Mouse (Mus musculus) stomach, postnatal 0 days (tissue): ENCODE data around the gene Tprgl. TPM values are rescaled to one million over a fixed set of nuclear protein-coding genes. Genes with fewer than 3 reads are reported as not detected.

Experiments
- ATAC-seq: fragments of 200-750 bp; cut with Nextera tagmentation; 2 replicates; pipeline ENCODE4 v1.8.0; 2017; ENCODE audit not compliant: low FRiP score, low TSS enrichment
- DNase-seq: peaks from one replicate; pipeline ENCODE4 v3.0.0-alpha.2; 2016; ENCODE audit warnings: low spot score
- H3K27ac ChIP-seq: fragments of 300-500 bp; sonication (generic); replicated peaks from 2 replicates; pipeline ENCODE4 v1.5.1; 2014; ENCODE audit warnings: mild to moderate bottlenecking, control low read depth
- H3K27me3 ChIP-seq: fragments of 300-500 bp; sonication (generic); 2 replicates; pipeline ENCODE4 v1.6.1; 2014; ENCODE audit warnings: low read length; ENCODE audit not compliant: control insufficient read depth, insufficient read depth
- H3K36me3 ChIP-seq: fragments of 300-500 bp; sonication (generic); 2 replicates; pipeline ENCODE4 v1.6.1; 2014; ENCODE audit warnings: low read length, mixed read lengths; ENCODE audit not compliant: control insufficient read depth, insufficient read depth
- H3K4me1 ChIP-seq: fragments of 300-500 bp; sonication (generic); replicated peaks from 2 replicates; pipeline ENCODE4 v1.6.1; 2014; ENCODE audit warnings: antibody characterized with exemption; ENCODE audit not compliant: control insufficient read depth, insufficient read depth
- H3K4me2 ChIP-seq: fragments of 300-500 bp; sonication (generic); replicated peaks from 2 replicates; pipeline ENCODE4 v1.6.1; 2014; ENCODE audit warnings: low read depth, mild to moderate bottlenecking, control low read depth, moderate library complexity
- H3K4me3 ChIP-seq: fragments of 300-500 bp; sonication (generic); 2 replicates; pipeline ENCODE4 v1.5.1; 2014; ENCODE audit warnings: low read depth, low read length, control low read depth
- H3K9ac ChIP-seq: fragments of 300-500 bp; sonication (generic); 2 replicates; pipeline ENCODE4 v1.6.1; 2014; ENCODE audit warnings: mild to moderate bottlenecking, low read length, control low read depth, mixed read lengths
- H3K9me3 ChIP-seq: fragments of 300-500 bp; sonication (generic); 2 replicates; pipeline ENCODE4 v1.6.1; 2016; ENCODE audit warnings: low read length; ENCODE audit not compliant: control insufficient read depth
- CTCF ChIP-seq: IDR thresholded peaks from 2 replicates; pipeline ENCODE4 v1.5.1; 2016; ENCODE audit warnings: antibody characterized with exemption, low read depth, mild to moderate bottlenecking, moderate library complexity
- EP300 ChIP-seq: optimal IDR thresholded peaks from 2 replicates; pipeline ENCODE3; 2016; ENCODE audit warnings: antibody characterized with exemption
- WGBS: fragments of 180-500 bp; shearing (Covaris S2); extraction: QIAGEN DNeasy Blood & Tissue Kit; methylation state at CpG from one replicate; pipeline ENCODE4 v1.1.7; 2014; 5-methylcytosine and 5-hydroxymethylcytosine counted together
- polyA plus RNA-seq: library from polyadenylated mRNA; unstranded; fragments of >200 nt; fragmentation: Nextera tagmentation; extraction: Ambion mirVana; gene quantifications from 2 replicates; pipeline ENCODE4 v1.2.1, GENCODE M21; 2015

Gene Tprgl
- polyA plus RNA-seq, 1 experiment from 2014 or later: 165 TPM

GRCm38 (mm10) chr4:154201511-154201910, 41.0 kb upstream of the Tprgl start:
- WGBS: 80% methylated on average over 5 of the region's 5 CpGs

GRCm38 (mm10) chr4:154198377-154198961, 38.0 kb upstream of the Tprgl start:
- TF ChIP-seq CTCF: no peak
- no peak for TF ChIP-seq EP300
- H3K27ac ChIP-seq: no peak overlapping the region
- no peaks in the 10 kb centered on the region for H3K27me3 ChIP-seq
- WGBS: 69% methylated on average over 7 of the region's 7 CpGs
- no peaks in the 10 kb centered on the region for H3K36me3 ChIP-seq
- no peak for DNase-seq
- H3K4me1 ChIP-seq: no peaks in the 10 kb centered on the region
- no peak overlapping the region for H3K9ac ChIP-seq
- H3K4me3 ChIP-seq: no peak overlapping the region
- no peak overlapping the region for H3K4me2 ChIP-seq
- ATAC-seq: no peak
- no peaks in the 10 kb centered on the region for H3K9me3 ChIP-seq

More at GRCm38 (mm10) chr4:154201511-154201910, 41.0 kb upstream of the Tprgl start:
- no peaks in the 10 kb centered on the region for H3K27me3 ChIP-seq
- DNase-seq (no peak), ATAC-seq (no peak)
- no peak overlapping the region for H3K9ac ChIP-seq
- no peaks in the 10 kb centered on the region for H3K9me3 ChIP-seq
- H3K36me3 ChIP-seq: no peaks in the 10 kb centered on the region
- H3K4me2 ChIP-seq: no peak overlapping the region
- TF ChIP-seq EP300: no peak
- no peak for TF ChIP-seq CTCF
- no peaks in the 10 kb centered on the region for H3K4me1 ChIP-seq
- no peak overlapping the region for H3K4me3 ChIP-seq
- H3K27ac ChIP-seq: no peak overlapping the region

GRCm38 (mm10) chr4:154197961-154198360, 37.5 kb upstream of the Tprgl start:
- ATAC-seq: no peak
- WGBS: 77% methylated on average over 6 of the region's 6 CpGs

GRCm38 (mm10) chr4:154188948-154189347, 28.5 kb upstream of the Tprgl start:
- no peaks in the 10 kb centered on the region for H3K4me1 ChIP-seq
- H3K4me2 ChIP-seq: no peak overlapping the region
- no peaks in the 10 kb centered on the region for H3K9me3 ChIP-seq
- ATAC-seq (no peak), DNase-seq (no peak)
- WGBS: 62% methylated on average over 8 of the region's 8 CpGs
- H3K27me3 ChIP-seq: no peaks in the 10 kb centered on the region
- TF ChIP-seq CTCF: no peak
- TF ChIP-seq EP300: no peak
- H3K4me3 ChIP-seq: no peak overlapping the region
- H3K9ac ChIP-seq: no peak overlapping the region
- H3K27ac ChIP-seq: no peak overlapping the region
- no peaks in the 10 kb centered on the region for H3K36me3 ChIP-seq

More at GRCm38 (mm10) chr4:154197961-154198360, 37.5 kb upstream of the Tprgl start:
- Histone ChIP-seq H3K27ac (no peak overlapping the region), H3K9ac (no peak overlapping the region), H3K36me3 (no peaks in the 10 kb centered on the region), H3K4me3 (no peak overlapping the region), H3K4me2 (no peak overlapping the region), H3K9me3 (no peaks in the 10 kb centered on the region), H3K4me1 (no peaks in the 10 kb centered on the region), H3K27me3 (no peaks in the 10 kb centered on the region)
- no peak for DNase-seq
- no peak for TF ChIP-seq EP300
- no peak for TF ChIP-seq CTCF

- Histone ChIP-seq H3K9me3 (no peaks in the 10 kb centered on the region), H3K4me3 (no peak overlapping the region), H3K4me2 (no peak overlapping the region), H3K4me1 (no peaks in the 10 kb centered on the region), H3K27ac (no peak overlapping the region), H3K9ac (no peak overlapping the region), H3K27me3 (no peaks in the 10 kb centered on the region), H3K36me3 (no peaks in the 10 kb centered on the region)
- DNase-seq: no peak
- no peak for ATAC-seq
- 54% methylated on average over 11 of the region's 11 CpGs for WGBS
- TF ChIP-seq EP300 (no peak), CTCF (no peak)
Observed at GRCm38 (mm10) chr4:154186002-154186537, 25.6 kb upstream of the Tprgl start.

- H3K27me3 ChIP-seq: no peaks in the 10 kb centered on the region
- no peak overlapping the region for H3K4me3 ChIP-seq
- no peak for DNase-seq
- no peak overlapping the region for H3K4me2 ChIP-seq
- H3K36me3 ChIP-seq: no peaks in the 10 kb centered on the region
- H3K4me1 ChIP-seq: no peaks in the 10 kb centered on the region
- 66% methylated on average over 5 of the region's 5 CpGs for WGBS
- TF ChIP-seq CTCF: no peak
- no peak for TF ChIP-seq EP300
- no peak overlapping the region for H3K27ac ChIP-seq
- no peak for ATAC-seq
- H3K9ac ChIP-seq: no peak overlapping the region
- H3K9me3 ChIP-seq: no peaks in the 10 kb centered on the region
Observed at GRCm38 (mm10) chr4:154185001-154185400, 24.5 kb upstream of the Tprgl start.
